Mouse (Mus musculus) stomach, postnatal 0 days (tissue): ENCODE measurements around the gene Pip5k1a.

Experiments used
- CTCF ChIP-seq: IDR thresholded peaks from 2 replicates; pipeline ENCODE4 v1.5.1; 2016; ENCODE audit warnings: antibody characterized with exemption, low read depth, mild to moderate bottlenecking, moderate library complexity
- EP300 ChIP-seq: optimal IDR thresholded peaks from 2 replicates; pipeline ENCODE3; 2016; ENCODE audit warnings: antibody characterized with exemption

DNA sequence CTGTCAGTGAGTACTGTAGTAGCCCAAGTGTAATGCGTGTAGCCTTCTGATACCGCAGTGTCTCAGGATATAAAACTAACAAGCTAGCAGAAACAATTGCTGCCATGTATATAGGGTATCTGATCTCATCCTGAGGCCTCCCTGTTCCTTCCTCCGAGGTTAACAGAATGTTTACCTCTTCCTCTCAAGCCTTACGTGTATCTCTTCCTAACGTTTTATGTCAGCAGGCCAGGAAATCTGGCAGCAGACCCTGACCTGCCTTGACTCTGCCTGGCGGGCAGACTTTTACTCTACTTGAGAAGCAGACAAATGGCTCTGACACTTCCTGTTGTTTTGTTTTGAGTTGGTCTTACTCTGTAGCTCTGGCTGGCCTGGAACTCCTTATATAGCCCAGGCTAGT is 14.8 kb upstream of the Pip5k1a start:
- TF ChIP-seq EP300 (no peak), CTCF (no peak)
